Mouse (Mus musculus) brain, embryonic 14.5 days (tissue): ENCODE results near the gene Eif2ak4. TPM values are rescaled to one million over a fixed set of nuclear protein-coding genes. Genes with fewer than 3 reads are reported as not detected.

Source experiments
- DNase-seq: peaks from one replicate; pipeline ENCODE4 v3.0.0-alpha.2; 2011; ENCODE audit warnings: low read depth
- CTCF ChIP-seq: fragments of 200-500 bp; IDR thresholded peaks from 2 replicates; pipeline ENCODE4 v1.5.1; 2012; ENCODE audit warnings: inconsistent platforms, mild to moderate bottlenecking, moderate library complexity, borderline replicate concordance; ENCODE audit not compliant: insufficient read depth, insufficient read length; ENCODE audit errors: extremely low read depth
- POLR2A ChIP-seq: fragments of 200-500 bp; IDR thresholded peaks from 2 replicates; pipeline ENCODE4 v1.6.1; 2012; ENCODE audit warnings: mild to moderate bottlenecking, inconsistent platforms, borderline replicate concordance; ENCODE audit not compliant: poor library complexity, insufficient read depth, insufficient read length, severe bottlenecking; ENCODE audit errors: extremely low read depth
- polyA plus RNA-seq: library from polyadenylated mRNA; depleted of rRNA; stranded (reverse); fragments of >200 nt; gene quantifications from 2 replicates; pipeline ENCODE4 v1.2.3, GENCODE M21; 2012; rRNA removed

Gene Eif2ak4
- polyA plus RNA-seq, 1 experiment, result 19.1 TPM

GRCm38 (mm10) chr2:118523163-118523730, 134.8 kb downstream of the Eif2ak4 start:
- no peak for DNase-seq
- TF ChIP-seq CTCF (no peak), POLR2A (no peak)

DNA sequence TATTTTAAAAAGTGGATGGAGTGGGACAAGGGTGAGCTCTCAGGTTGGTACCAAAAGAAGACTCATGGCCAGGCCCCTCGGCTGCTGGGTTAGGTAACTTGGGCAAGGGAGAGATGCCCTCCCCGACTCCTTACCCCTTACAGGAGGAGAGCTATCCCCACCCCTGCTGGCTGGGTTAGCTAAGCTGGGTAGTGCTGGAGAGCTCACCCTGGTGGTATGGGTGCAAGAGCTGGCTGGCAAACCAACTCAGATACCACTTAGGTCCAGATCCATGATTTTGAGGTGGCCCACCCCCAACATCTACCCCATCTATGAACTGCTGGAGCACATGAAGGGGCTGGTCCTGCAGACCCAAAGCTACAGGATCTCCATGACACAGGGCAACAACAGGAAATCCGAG, 136.4 kb downstream of the Eif2ak4 start:
- no peak for DNase-seq
- no peak for TF ChIP-seq CTCF
- TF ChIP-seq POLR2A, result no peak

Other genes with a start within 250 kb of the Eif2ak4 start
- gene Fsip1, start 131.7 kb upstream of the Eif2ak4 start, polyA plus RNA-seq, result 2.3 and 2.7 TPM in 2 replicates
- gene Gpr176, start 15.2 kb upstream of the Eif2ak4 start, polyA plus RNA-seq, result 1.4 and 2.9 TPM in 2 replicates
- gene Srp14, start 91.1 kb downstream of the Eif2ak4 start, polyA plus RNA-seq, result 195 and 222 TPM in 2 replicates
- 10.6 and 13.7 TPM in 2 replicates for gene Bmf, start 161.1 kb downstream of the Eif2ak4 start, polyA plus RNA-seq
- 18.9 and 30.6 TPM in 2 replicates for gene Bub1b, start 209.6 kb downstream of the Eif2ak4 start, polyA plus RNA-seq